Mouse (Mus musculus) kidney, postnatal 14 days (tissue): ENCODE measurements at regions not wholly inside any gene's neighbourhood (a gene's known extent, or its start where the extent isn't known, plus 50 kb on each side); places are given as distances from the start of the nearest gene placed in this dataset.

ENCODE experiments used
- DNase-seq: peaks from one replicate; pipeline ENCODE4 v3.0.0; 2022; ENCODE audit warnings: mixed read lengths

GRCm38 (mm10) chr15:36852229-36852821 is 155.2 kb downstream of the Zfp706 start:
- no peak for DNase-seq

- no peak for DNase-seq
These were observed 159.3 kb downstream of the Zfp706 start for GRCm38 (mm10) chr15:36848238-36848637.

GRCm38 (mm10) chr15:36846806-36847205 is 160.8 kb downstream of the Zfp706 start:
- DNase-seq: peak; percentile 38
